Mouse (Mus musculus) frontal cortex, adult (tissue): ENCODE measurements around the gene Gsap.
"Not testable (repeated sequence)": the region's sequence is repeated elsewhere in the genome, so short reads cannot be mapped to it uniquely, and the experiment has no call there.

Experiments used
- ATAC-seq: cut with Nextera tagmentation; 2 replicates; pipeline ENCODE4 v1.9.2; 2017; ENCODE audit warnings: mild to moderate bottlenecking, moderate library complexity, mixed read lengths; ENCODE audit not compliant: low TSS enrichment

Gene Gsap

GRCm38 (mm10) chr5:21261202-21261844 lies 75.3 kb downstream of the Gsap start:
- no peak for ATAC-seq

- peak; percentile 45; the same call in 1 of the 2 replicates for ATAC-seq
Measured at GRCm38 (mm10) chr5:21263202-21264055, 77.4 kb downstream of the Gsap start.

- ATAC-seq, result no peak
Measured at GRCm38 (mm10) chr5:21264352-21265021, 78.4 kb downstream of the Gsap start.

- ATAC-seq, result peak; percentile 94
Measured at GRCm38 (mm10) chr5:21265049-21265448, 79.0 kb downstream of the Gsap start.

- ATAC-seq, result no peak
Measured at GRCm38 (mm10) chr5:21267090-21267489, 81.0 kb downstream of the Gsap start.

GRCm38 (mm10) chr5:21269446-21269845 lies 83.4 kb downstream of the Gsap start:
- ATAC-seq, result no peak

GRCm38 (mm10) chr5:21270756-21271155 lies 84.7 kb downstream of the Gsap start:
- no peak for ATAC-seq

- no peak for ATAC-seq
Measured at GRCm38 (mm10) chr5:21271386-21272354, 85.6 kb downstream of the Gsap start.

- ATAC-seq, result not testable (repeated sequence)
Measured at GRCm38 (mm10) chr5:21277685-21278084, 91.6 kb downstream of the Gsap start.

GRCm38 (mm10) chr5:21283356-21284062 lies 97.5 kb downstream of the Gsap start:
- ATAC-seq, result no peak

GRCm38 (mm10) chr5:21288658-21289435 lies 102.8 kb downstream of the Gsap start:
- no peak for ATAC-seq

- no peak for ATAC-seq
Measured at GRCm38 (mm10) chr5:21290594-21290993, 104.5 kb downstream of the Gsap start.

- ATAC-seq, result no peak
Measured at GRCm38 (mm10) chr5:21295683-21296082, 109.6 kb downstream of the Gsap start.

- ATAC-seq, result no peak
Measured at GRCm38 (mm10) chr5:21299076-21299755, 113.2 kb downstream of the Gsap start.

GRCm38 (mm10) chr5:21300058-21300457 lies 114.0 kb downstream of the Gsap start:
- ATAC-seq, result no peak

GRCm38 (mm10) chr5:21301011-21301410 lies 115.0 kb downstream of the Gsap start:
- no peak for ATAC-seq

GRCm38 (mm10) chr5:21307165-21307564 lies 121.1 kb downstream of the Gsap start:
- no peak for ATAC-seq

- 0 out of 2 replicates have a peak, but pooled peaks have one; percentile 47 for ATAC-seq
Measured at GRCm38 (mm10) chr5:21314696-21315095, 128.6 kb downstream of the Gsap start.

- ATAC-seq, result no peak
Measured at GRCm38 (mm10) chr5:21320138-21320537, 134.1 kb downstream of the Gsap start.
